Mouse (Mus musculus): Measurements from ENCODE around the gene Hspa12b.
"Not testable (repeated sequence)": the region's sequence is repeated elsewhere in the genome, so short reads cannot be mapped to it uniquely, and the experiment has no call there.

GRCm38 (mm10) chr2:131105061-131105460, 22.0 kb upstream of the Hspa12b start:
- not testable (repeated sequence) for TF ChIP-seq CTCF (IDR thresholded peaks at IDR 0.05; ENCODE audit: control insufficient read depth, insufficient read depth, insufficient read length); CEBPB (IDR thresholded peaks at IDR 0.05; ENCODE audit: low read depth); MAX (IDR thresholded peaks at IDR 0.05); MYOG (IDR thresholded peaks at IDR 0.05; ENCODE audit: control insufficient read depth, extremely low read depth, insufficient read length)

Data from C2C12 (cell line).